Mouse (Mus musculus): ENCODE measurements around the gene Ofcc1. TPM values are rescaled to one million over a fixed set of nuclear protein-coding genes. Genes with fewer than 3 reads are reported as not detected.

Gene Ofcc1
- not detected for polyA plus RNA-seq (2014; fragmentation: Illumina TruSeq; extraction: RNeasy Lipid Tissue Mini Kit (QIAGEN cat#74804); ENCODE audit: low read depth, low replicate concordance)

DNA sequence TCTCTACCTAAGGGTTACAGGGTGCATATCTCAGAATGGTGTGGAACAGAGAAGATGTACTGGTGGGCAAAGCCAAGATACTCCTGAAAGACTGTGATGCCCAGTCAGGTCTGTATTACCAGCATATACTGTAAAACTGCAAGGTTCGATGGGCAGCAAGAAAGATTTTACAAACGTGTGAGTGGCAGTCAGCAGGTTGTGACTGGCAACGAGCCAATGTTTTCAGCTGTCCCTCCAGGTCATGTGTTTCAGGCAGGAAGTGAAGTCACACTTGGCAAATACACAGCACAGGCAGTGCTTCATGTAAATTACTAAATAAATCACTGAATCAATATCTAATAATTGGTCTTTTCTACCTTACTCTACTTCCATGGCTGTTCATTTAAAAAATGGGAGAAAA is at the start of gene Ofcc1:
TSS of gene Ofcc1 (minus strand) at position 163 of the 400 bp plus-strand sequence.

